Mouse (Mus musculus): ENCODE results near the gene Gm10491.
A peak's percentile ranks its signal among the peaks of the same experiment; 100 is the strongest.
"Not testable (repeated sequence)": the region's sequence is repeated elsewhere in the genome, so short reads cannot be mapped to it uniquely, and the experiment has no call there.

Gm10491 gene

DNA sequence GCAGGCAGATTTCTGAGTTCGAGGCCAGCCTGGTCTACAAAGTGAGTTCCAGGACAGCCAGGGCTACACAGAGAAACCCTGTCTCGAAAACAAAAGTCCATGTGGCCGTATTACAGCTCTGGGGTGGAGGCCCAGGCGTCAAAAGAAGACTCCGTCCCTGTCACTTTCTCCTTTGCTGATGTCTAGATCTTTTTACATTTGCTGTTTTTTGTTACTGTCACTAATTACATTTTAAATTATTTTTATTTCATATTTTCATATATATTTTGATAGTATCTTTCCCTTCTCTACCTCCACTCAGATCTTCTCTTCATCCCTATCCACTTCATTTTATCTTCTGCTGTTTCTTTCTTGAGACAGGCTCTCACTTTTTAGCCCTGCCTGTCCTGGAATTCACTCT is at the start of gene Gm10491:
Gene Gm10491, minus strand, starts transcription at position 101 of the 400 bp plus-strand sequence.
- no peak for DNase-seq (ENCODE audit: low spot score in 2 of 2)

DNA sequence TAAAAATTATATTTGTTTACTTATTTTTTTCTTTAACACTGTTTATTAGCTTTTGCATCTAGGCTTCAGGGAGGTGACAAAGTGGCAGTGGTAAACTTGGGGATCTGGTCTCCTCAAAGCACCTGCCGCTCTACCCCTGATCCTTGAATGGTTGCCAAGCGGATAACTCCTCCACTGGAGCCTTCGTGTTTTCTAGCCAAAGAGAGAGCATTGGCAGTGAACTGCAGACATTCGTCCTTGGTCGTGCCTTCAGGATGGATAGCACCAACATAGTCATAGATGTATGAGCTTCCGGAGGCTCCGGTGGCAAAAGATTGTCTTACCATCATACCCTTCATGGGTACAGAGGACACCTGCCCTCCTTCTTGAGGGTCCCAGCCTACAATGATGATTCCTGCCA is 42.5 kb upstream of the Gm10491 start:
- DNase-seq (ENCODE audit: low spot score in 2 of 2), result no peak

DNA sequence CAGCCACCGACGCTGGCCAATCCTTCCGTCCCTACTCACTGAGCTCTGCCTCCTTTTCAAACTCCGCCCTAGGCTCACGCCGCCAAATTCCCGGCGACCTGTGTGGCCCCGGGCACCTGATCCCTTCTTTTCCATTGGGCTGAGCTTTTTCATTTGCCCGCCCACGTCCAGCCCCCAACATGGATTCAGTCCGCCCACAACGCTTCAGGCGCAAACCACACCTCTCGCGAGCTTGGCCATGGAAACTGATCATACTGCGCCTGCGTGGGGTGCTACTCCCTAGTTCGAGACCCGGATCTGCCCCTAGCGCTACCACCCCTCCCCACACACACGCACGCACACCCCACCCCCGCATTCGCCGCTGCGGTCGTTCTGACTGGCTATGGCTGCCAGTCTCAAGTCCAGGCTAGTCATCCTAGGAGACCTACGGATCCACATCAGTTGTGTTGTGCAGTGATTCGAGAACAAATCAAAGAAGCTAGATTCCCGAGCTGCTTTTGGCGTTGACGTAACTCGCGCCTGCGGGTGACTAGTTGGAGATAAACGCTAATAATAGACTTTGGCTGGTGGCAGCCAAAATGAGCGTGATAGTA is 40.4 kb upstream of the Gm10491 start:
- DNase-seq (ENCODE audit: low spot score in 2 of 2), result peak; percentile 92 to 94

DNA sequence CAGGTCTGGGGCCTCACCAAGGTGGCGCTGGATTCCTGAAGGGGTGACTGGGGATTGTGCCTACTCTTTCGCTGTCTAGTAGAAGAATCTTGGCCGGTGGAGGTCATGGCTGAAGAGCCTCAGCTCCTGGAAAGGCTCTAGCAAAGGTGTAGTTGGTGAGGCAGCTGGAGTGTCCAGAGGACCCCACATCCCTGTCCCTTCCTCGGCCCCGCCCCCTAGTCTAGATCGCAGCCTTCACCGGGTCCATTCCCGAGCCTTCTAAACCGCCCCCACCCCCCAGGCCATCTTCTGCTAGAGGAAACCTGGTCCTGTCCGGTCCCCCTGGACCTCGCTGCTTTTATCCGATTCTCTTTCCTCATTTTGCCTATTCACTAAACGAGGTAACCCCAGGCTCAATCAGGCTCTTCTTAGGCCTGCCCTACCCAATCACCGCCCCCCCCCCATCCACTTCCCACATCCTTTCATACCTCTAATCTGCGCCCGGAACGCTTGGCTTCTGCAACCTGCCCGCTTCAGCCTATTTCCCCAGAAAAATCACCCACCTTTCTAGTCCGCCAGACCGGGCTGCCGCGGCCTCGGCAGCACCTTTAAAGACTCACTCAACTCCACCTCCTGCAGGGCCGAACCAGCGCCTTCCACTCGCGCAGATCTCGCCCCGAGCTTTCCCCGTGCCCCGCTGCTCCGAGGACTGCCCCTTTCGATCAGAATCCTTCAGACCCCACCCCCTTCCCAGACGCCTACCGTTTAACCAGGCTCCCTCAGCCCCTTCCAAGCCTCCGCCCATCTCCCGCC is 39.7 kb upstream of the Gm10491 start, which contains the start of gene Hdac6:
Gene Hdac6, minus strand, starts transcription at position 782 of the 792 bp plus-strand sequence.
- DNase-seq (ENCODE audit: low spot score in 2 of 2), result no peak

DNA sequence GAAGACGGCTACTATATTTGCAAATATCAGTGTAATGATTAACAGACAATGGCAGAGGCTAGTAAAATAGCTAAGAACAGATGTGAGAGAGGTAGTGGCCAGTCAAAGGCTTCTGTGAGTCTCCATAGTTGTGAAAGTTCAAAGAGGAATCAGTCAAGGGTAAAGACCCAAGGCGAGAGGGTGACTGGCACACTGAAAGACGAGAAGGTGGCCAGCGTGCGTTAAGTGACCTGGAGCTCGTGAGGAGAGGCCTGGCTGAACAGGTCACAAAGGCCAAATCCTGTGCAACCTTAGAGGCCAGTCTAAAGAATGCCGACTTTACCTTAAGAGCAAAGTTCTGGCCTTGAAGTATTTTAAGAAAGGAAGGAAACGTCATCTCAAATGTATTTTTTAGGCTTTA is 38.0 kb upstream of the Gm10491 start:
- no peak for DNase-seq (ENCODE audit: low spot score in 2 of 2)

DNA sequence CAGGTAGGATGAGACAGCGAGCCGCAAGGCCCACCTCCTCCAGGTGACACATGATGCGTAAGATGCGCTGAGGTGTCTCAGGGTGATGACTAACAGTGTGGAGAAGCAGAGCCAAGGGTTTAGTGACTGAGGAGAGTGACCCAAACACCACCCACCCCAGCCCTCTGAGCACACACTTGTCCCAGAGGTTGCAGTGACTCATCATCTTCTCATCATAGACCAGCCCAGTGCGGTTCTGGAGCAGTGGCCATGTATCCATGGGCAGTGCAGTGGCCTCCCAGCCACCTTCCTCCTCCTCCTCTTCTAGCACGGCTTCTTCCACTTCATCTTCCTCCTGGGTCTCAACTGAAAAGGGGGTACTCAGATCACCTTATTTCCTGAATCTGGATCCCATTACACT is 30.0 kb upstream of the Gm10491 start:
- no peak for DNase-seq (ENCODE audit: low spot score in 2 of 2)

DNA sequence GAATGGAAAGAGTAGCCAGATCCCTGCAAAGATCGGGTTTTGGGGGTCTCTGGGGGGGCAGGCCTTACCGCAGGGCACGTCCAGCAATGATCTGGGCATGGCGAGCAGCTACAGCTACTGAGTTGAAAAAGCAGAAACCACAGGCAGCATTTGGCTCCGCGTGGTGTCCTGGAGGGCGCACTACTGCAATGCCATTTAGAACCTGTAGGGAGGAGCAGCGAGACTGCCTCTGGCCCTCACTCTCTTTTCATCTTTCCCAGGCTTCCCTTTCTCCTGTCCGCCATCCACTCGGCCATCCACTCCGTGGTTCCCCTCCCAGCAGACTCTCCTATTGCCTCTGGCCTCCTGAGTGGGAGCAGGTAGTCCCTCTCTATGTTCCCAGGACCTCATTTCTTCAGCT is 29.2 kb upstream of the Gm10491 start:
- no peak for DNase-seq (ENCODE audit: low spot score in 2 of 2)

DNA sequence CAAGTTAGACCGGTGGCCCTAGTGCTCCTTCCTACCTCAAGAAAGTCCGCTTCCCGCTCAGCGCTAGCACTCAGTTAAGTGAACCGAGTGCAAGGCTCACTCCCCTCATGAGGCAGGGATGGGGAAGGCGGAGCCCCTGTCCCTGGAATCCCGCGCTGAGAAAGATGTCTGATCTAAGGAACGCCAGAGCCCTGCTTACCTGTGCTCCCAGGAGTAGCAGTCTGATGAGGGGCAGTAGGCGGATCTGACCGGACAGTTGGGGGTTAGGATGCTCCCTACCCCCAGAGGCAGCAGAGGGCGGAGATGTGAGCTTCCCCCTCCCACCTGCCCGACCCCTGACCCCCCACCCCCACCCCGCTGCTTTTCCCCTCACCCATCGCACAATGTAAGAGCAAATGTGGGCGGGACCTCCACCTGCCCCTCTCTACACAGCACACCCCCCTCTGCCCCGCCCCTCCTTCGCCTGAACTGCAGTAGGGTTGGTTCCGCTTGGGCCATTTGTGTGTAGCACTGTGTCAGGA is 20.7 kb upstream of the Gm10491 start, which contains the start of gene Eras:
Gene Eras, minus strand, starts transcription at position 338 of the 521 bp plus-strand sequence.
- DNase-seq (ENCODE audit: low spot score in 2 of 2), result no peak

DNA sequence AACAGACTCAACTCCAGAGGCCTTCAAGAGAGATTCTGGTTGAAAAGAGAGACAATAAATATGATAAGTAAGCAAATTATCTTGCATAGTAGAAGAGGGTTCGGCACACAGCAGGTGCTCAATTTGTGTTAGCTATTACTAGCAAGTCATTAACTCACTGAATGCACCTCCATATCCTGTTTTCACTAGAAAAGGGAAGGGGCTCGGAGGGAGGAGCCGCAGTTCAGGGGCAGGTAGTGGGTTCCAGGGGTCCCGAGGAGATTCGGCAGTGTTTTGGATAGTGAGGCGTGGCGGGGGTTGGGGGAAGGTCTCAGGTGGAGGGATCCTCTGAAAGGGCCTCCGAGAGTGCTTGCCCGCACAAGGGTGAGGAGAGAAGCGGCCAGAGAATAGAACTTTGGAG is 19.5 kb upstream of the Gm10491 start:
- no peak for DNase-seq (ENCODE audit: low spot score in 2 of 2)

DNA sequence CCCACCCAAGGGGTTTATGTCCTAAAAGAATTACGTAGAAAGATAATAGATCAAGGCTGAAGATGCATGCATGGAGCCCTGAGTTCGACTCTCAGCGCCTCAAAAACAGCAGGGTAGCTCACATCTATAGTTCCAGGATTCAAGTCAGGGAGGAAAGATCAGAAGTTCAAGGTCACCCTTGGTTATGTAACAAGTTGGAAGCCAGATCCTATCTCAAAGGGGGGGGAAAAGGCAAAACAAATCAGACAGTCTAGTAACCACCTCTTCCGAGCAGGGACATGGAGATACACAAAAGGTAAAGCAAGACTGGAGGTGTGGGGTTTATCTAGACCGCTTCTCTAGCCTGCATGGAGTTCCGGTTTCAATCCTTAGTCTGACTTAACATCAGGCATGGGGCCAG is 18.6 kb upstream of the Gm10491 start:
- no peak for DNase-seq (ENCODE audit: low spot score in 2 of 2)

DNA sequence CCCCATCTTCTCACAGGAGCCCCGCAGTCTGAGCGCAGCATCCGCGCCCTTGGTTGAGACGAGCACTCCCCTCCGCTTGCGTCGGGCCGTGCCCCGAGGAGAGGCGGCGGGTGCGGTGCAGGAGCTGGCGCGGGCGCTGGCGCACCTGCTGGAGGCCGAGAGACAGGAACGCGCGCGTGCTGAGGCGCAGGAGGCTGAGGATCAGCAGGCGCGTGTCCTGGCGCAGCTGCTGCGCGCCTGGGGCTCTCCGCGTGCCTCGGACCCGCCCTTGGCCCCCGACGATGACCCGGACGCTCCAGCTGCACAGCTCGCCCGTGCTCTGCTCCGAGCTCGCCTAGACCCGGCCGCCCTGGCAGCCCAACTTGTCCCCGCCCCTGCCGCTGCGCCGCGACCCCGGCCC is 14.4 kb upstream of the Gm10491 start:
- DNase-seq (ENCODE audit: low spot score in 2 of 2), result no peak

DNA sequence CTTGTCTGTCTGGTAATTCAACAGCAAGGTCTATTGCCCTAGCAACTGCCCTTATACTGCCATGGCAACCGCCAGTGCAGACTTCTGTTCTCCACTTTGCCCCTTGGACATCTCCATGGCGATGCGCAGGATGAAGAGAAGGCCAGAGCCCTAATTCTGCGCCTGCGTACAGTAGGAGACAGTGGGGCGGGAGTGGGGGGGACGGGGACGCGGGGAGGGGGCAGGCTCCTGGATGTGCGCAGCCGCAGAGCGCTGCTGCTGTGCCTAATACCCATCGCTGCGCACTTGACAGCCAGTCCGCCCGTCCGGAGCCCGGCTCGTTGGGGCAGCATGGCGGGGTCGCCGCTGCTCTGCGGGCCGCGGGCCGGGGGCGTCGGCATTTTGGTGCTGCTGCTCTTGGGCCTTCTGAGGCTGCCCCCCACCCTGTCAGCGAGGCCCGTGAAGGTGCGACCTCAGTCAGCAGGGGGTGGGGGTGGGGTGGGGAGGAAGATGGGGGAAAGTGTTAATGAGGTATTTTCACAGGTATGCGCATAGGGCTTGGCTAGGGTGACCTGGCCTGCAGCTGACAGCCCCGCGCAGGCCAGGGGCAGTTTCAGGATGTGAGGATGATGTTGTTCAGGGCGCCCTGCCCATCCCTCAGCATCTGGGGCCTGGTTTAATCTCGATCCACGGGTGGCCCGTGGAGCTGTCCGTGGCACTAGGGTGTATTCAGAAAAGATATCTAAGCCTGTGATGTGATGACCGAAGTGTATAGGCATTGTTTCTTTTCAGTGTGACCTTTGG is 12.2 kb upstream of the Gm10491 start, which contains the start of gene Pcsk1n:
Gene Pcsk1n, plus strand, starts transcription at position 222 of the 783 bp plus-strand sequence.
- peak; percentile 39 to 41 for DNase-seq (ENCODE audit: low spot score in 2 of 2)

DNA sequence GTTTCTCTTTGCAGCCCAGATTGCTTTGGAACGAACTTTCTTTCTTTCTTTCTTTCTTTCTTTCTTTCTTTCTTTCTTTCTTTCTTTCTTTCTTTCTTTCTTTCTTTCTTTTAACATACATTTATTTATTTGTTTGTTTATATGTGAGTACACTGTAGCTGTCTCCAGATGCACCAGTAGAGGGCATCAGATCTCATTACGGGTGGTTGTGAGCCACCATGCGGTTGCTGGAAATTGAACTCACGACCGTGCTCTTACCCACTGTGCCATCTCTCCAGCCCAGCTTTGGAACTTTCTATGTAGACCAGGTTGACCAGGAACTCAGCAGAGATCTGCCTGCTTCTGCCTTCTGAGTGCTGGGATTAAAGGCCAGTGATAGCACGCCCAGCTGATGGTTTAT is 10.3 kb upstream of the Gm10491 start:
- DNase-seq (ENCODE audit: low spot score in 2 of 2), result not testable (repeated sequence)

DNA sequence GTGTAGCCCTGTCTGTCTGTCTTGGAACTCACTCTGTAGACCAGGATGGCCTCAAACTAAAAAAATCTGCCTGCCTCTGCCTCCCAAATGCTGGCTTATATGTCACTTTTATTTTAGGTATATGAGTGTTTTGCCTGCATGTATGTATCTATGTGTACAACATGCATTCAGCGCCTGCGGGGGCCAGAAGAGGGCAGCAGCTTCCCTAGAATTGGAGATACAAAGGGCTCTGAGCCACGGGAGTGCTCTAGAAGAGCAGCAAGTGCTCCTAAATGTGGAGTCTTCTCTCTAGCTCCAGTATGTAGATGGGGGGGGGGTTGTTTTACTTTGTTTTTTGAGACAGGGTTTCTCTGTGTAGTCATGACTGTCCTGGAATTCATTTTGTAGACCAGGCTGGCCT is 8.0 kb upstream of the Gm10491 start:
- DNase-seq (ENCODE audit: low spot score in 2 of 2), result not testable (repeated sequence)

DNA sequence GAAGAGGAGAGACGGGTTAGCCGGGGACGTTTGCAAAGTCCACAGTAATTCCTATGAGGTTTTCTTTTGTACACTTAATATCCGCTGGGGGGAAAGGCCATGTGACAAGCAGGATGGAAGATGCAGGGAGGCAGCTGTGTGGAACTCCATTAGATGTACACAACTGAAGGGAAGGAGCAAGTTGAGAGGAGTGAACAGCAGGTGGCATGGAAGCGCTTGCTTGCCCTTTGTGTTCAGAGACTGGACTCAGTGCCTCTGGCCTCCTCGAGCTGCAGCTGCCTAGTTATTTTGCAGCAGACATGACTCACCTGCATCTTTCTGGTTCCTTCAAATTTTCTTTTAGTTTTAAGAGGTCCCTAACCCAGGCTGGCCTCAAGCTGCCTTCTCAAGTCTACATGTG is 2.8 kb upstream of the Gm10491 start:
- no peak for DNase-seq (ENCODE audit: low spot score in 2 of 2)

DNA sequence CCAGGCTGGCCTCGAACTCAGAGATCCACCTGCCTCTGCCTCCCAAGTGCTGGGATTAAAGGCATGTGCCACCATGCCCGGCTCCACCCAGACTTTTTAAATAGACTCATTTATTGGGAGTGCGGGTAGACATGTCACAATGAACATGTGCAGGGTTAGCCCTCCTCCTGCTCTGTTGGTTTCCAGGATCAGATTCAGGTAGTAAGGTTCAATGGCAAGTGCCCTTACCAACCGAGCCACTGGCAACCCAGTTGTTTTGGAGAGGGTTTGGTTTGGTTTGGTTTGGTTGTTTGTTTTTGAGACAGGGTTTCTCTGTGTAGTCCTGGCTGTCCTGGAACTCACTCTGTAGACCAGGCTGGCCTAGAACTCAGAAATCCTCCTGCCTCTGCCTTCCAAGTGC is 1.6 kb upstream of the Gm10491 start, which contains the start of gene Gm10490:
Gene Gm10490, plus strand, starts transcription at position 301 of the 400 bp plus-strand sequence.
- DNase-seq (ENCODE audit: low spot score in 2 of 2), result not testable (repeated sequence)

DNA sequence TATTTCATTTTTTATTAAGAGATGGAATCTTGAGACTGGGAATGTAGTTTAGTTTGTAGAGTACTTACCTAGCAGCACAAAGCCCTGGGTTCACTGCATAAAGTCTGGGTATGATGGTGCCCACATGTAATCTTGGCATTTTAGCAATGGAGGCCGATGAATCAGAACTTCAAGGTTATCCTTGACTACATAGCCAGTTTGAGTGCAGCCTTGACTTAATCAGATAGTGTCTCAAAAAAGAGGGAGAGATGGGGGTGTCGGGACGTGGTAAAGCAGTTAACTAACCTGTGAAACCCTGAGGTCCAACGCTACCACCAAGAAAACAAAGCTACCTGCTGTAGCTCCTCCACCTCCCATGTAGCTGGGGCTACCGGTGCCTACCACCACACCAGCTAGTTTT is 3.2 kb downstream of the Gm10491 start:
- no peak for DNase-seq (ENCODE audit: low spot score in 2 of 2)

DNA sequence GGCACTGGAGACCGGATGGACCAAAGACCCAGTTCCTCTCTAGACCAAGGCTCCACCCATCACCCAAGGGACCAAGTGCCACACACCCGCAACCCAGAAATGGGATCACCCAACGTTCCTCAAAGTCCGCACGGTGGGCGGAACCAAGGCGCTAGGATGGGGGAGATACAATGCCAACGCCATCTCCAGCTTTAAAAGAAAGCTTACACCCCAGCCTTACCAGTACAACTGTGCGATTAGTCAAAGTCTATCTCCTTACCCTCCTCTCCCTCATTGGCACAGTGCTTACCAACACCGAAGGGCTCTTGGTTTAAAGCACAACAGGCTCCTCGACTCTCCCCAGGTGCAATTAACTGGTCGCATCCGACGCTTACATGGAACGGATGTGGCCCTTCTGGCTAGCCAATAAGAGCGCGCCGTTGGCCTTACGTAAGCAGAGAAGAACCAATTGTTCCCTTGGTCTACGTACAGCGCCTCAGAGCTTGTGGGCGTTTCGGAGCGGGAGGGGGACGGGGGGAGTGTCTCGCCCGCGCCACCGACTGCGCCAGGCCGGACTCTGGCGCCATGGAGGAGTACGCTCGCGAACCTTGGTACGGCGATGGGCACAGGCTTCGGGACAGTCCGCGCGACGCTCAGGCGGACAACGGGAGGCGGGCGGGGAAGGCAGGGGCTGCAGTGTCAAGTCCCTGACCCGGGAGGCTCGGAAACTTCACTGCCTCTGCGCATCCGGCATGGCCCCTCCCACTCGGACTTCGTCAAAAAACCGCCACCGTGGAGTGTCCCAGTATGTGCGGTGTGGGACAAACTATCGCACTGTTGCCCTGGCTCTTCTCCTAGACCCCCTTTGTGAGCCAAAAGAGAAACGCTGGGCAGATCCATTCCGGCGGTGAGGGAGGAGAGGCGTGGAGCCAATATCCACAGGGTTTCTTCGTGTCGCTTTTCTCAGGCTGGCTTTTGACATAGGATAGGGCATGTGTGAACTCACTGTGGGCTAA is 8.5 kb downstream of the Gm10491 start, which contains the start of the genes Pqbp1 and Timm17b:
Gene Pqbp1, minus strand, starts transcription at position 390 of the 995 bp plus-strand sequence.
Gene Timm17b, plus strand, starts transcription at position 478 of the 995 bp plus-strand sequence.
- DNase-seq (ENCODE audit: low spot score in 2 of 2), result peak; percentile 86

DNA sequence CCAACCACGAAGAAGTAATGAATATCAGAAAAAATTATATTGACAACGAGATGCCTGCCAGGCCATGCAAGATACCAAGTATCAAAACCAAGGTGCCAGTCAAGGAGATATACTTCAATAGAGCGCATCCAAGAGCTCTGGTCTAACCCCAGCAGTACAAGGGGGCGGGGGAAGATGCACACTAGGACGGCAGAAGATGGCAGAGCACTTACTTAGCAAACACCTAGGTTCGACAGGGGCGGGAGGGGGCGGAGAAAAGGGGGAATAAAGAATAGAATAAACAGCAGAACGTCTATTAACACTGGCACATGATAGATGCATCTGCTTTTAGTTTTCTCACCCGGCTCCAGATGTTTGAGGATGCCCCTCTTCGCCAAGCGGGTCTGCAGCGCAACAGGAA is 9.4 kb downstream of the Gm10491 start:
- DNase-seq (ENCODE audit: low spot score in 2 of 2), result no peak

DNA sequence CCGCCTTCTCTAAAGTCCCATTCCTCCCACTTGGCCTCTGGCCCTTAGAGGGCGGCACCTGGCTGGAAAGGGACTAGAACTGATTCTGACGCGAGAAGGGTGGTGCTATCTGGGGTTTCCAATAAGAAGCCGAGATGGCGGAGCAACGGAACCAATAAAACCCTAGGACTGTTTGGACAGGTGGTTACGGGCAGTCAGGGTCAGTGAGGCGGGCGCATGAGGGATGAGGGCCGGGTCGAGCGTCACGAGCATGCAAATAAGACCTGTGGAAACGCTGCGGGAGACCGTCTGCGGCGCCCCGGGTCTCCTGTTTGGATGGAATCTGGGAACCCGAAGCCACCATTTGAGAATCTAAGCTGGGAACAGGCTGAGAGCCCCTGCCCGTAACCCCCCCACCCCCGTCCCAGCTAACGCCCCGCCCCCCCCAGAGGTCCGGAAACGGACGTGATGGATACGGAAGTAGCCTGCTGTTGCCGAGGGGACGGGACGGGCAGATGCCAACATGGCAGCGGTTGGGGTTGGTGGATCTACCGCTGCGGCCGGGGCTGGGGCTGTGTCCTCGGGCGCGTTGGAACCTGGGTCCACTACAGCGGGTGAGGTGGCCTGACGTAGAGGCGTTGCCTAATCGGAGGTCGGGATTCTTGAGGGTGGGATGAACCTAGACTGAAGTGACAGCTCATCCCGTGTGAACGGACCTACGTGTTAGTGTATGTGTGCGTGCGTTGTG is 23.6 kb downstream of the Gm10491 start, which contains the start of gene Slc35a2:
Gene Slc35a2, plus strand, starts transcription at position 188 of the 727 bp plus-strand sequence.
- peak; percentile 76 to 77 for DNase-seq (ENCODE audit: low spot score in 2 of 2)

All from frontal cortex, postnatal 10 days (tissue).